Mouse (Mus musculus): ENCODE results near the gene Astn2. TPM values are rescaled to one million over a fixed set of nuclear protein-coding genes. Genes with fewer than 3 reads are reported as not detected.

Gene Astn2
- polyA plus RNA-seq, 1 experiment from 2014 or later, result 0.81 TPM

GRCm38 (mm10) chr4:65813500-65814175, 590.8 kb downstream of the Astn2 start:
- Histone ChIP-seq H3K36me3 (ENCODE audit: poor library complexity, severe bottlenecking) (no peaks in the 10 kb centered on the region), H3K27ac (no peak overlapping the region), H3K4me1 (no peaks in the 10 kb centered on the region), H3K4me3 (no peak overlapping the region), H3K4me2 (no peak overlapping the region), H3K9ac (no peak overlapping the region), H3K27me3 (no peaks in the 10 kb centered on the region), H3K9me3 (replicated peaks) (no peaks in the 10 kb centered on the region)
- 91% methylated on average over 1 of the region's 1 CpGs for WGBS
- no peak for ATAC-seq

DNA sequence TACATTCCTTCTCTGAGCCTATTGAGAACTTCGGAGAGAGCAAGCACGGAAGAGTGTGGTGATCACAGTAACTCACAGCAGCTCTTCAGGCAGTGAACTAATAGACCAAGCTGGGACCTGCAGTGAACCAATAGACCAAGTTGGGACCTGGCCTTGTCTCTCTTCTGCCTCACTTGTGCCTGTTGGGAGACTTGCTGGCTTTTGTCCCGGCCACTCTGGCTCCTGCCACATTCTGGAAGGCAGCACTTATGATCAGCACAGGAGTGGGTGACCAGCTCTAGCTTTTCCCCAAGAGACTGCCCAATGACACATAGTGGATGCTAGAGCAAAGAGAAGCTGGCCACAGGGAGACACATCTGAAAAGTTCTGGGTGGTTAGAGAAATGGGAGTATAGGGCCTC, 597.1 kb downstream of the Astn2 start:
- WGBS, result 84% methylated on average over 3 of the region's 3 CpGs
- no peak for ATAC-seq
- Histone ChIP-seq H3K36me3 (ENCODE audit: poor library complexity, severe bottlenecking) (no peaks in the 10 kb centered on the region), H3K9ac (no peak overlapping the region), H3K4me1 (peaks cover 4% of the 10 kb centered on the region; the same call in 1 of the 2 replicates), H3K27ac (no peak overlapping the region), H3K9me3 (replicated peaks) (no peaks in the 10 kb centered on the region), H3K4me2 (no peak overlapping the region), H3K4me3 (no peak overlapping the region), H3K27me3 (no peaks in the 10 kb centered on the region)

DNA sequence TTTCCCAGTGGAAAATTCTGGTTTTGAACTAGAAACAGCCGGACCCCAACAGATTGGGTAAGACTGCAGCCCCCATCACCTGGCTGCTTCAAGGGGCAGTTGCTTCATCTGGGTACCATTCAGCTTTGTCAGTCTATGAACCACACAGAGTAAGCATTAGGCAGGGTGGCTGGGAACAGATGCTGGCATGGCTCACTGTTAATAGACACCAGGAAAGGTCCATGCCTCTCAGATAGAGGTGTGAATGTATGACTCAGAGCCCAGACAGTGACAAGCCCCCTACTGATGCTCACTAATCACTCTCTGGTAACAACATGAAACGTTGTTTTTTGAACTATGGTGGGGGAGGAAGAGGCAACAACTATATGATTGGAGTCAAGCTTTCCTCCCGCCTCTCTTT, 603.2 kb downstream of the Astn2 start:
- Histone ChIP-seq H3K4me1 (peaks cover 4% of the 10 kb centered on the region; the same call in 1 of the 2 replicates), H3K27me3 (no peaks in the 10 kb centered on the region), H3K9ac (no peak overlapping the region), H3K4me2 (no peak overlapping the region), H3K36me3 (ENCODE audit: poor library complexity, severe bottlenecking) (no peaks in the 10 kb centered on the region), H3K4me3 (no peak overlapping the region), H3K9me3 (replicated peaks) (no peaks in the 10 kb centered on the region), H3K27ac (no peak overlapping the region)
- 68% methylated on average over 3 of the region's 3 CpGs for WGBS
- ATAC-seq, result peak; percentile 67

DNA sequence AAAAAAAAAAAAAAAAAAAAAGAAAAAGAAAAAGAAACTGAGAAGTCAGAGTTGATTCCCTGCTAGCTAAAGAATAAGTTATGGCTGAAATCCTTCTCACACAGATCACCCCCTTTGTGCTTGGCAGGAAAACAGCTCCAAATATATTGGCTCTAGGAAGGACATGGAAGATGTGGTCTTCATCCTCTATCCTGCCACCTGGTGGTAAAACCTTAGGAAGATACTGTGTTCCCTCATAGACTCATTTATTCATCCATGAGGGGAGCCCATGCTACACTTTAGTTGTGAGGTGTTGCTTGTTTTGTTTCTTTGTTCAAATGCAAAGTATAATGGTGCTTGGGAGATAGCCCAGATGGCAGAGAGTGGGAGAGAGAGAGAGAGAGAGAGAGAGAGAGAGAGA, 613.4 kb downstream of the Astn2 start:
- H3K27me3 ChIP-seq, result no peaks in the 10 kb centered on the region
- no peak overlapping the region for H3K4me3 ChIP-seq
- H3K4me2 ChIP-seq, result no peak overlapping the region
- H3K4me1 ChIP-seq, result no peaks in the 10 kb centered on the region
- no peaks in the 10 kb centered on the region for H3K9me3 ChIP-seq (replicated peaks)
- no peak overlapping the region for H3K27ac ChIP-seq
- no peak for ATAC-seq
- H3K36me3 ChIP-seq (ENCODE audit: poor library complexity, severe bottlenecking), result no peaks in the 10 kb centered on the region
- H3K9ac ChIP-seq, result no peak overlapping the region

GRCm38 (mm10) chr4:65773368-65774010, 630.9 kb downstream of the Astn2 start:
- Histone ChIP-seq H3K9me3 (replicated peaks) (no peaks in the 10 kb centered on the region), H3K4me2 (no peak overlapping the region), H3K4me3 (no peak overlapping the region), H3K27me3 (no peaks in the 10 kb centered on the region), H3K36me3 (ENCODE audit: poor library complexity, severe bottlenecking) (no peaks in the 10 kb centered on the region), H3K9ac (no peak overlapping the region), H3K4me1 (no peaks in the 10 kb centered on the region), H3K27ac (no peak overlapping the region)
- no peak for ATAC-seq
- WGBS, result 86% methylated on average over 5 of the region's 5 CpGs

- H3K27me3 ChIP-seq, result no peaks in the 10 kb centered on the region
- H3K9me3 ChIP-seq (replicated peaks), result no peaks in the 10 kb centered on the region
- no peaks in the 10 kb centered on the region for H3K36me3 ChIP-seq (ENCODE audit: poor library complexity, severe bottlenecking)
- H3K4me3 ChIP-seq, result no peak overlapping the region
- ATAC-seq, result no peak
- no peak overlapping the region for H3K9ac ChIP-seq
- H3K4me2 ChIP-seq, result no peak overlapping the region
- no peak overlapping the region for H3K27ac ChIP-seq
- WGBS, result 90% methylated on average over 4 of the region's 4 CpGs
- no peaks in the 10 kb centered on the region for H3K4me1 ChIP-seq
Observed at GRCm38 (mm10) chr4:65770952-65771351, 633.5 kb downstream of the Astn2 start.

DNA sequence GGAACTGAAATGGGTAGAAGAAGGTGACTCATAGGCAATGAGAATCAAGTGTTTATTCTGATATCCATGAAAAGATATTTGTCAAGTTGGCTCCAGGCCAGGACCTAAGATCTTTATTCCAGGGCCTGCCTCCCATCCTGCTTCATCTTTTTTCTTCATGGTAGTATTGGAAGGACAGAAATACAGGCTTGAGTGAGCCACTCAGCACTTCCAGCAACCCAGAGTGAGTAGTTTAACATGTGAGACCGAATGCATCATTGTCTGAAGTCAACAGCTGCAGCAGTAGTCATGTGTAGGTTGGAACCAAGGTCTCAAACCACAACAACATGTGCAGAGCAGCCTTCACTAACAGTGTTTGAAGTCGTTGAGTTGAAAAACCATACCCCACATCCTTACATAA, 636.5 kb downstream of the Astn2 start:
- Histone ChIP-seq H3K36me3 (ENCODE audit: poor library complexity, severe bottlenecking) (no peaks in the 10 kb centered on the region), H3K4me3 (no peak overlapping the region), H3K4me2 (no peak overlapping the region), H3K4me1 (no peaks in the 10 kb centered on the region), H3K9ac (no peak overlapping the region), H3K27ac (no peak overlapping the region), H3K27me3 (no peaks in the 10 kb centered on the region), H3K9me3 (replicated peaks) (no peaks in the 10 kb centered on the region)
- WGBS, result 74% methylated on average over 2 of the region's 2 CpGs
- ATAC-seq, result no peak

GRCm38 (mm10) chr4:65767431-65767830, 637.0 kb downstream of the Astn2 start:
- WGBS, result 73% methylated on average over 4 of the region's 4 CpGs
- H3K4me3 ChIP-seq, result no peak overlapping the region
- H3K36me3 ChIP-seq (ENCODE audit: poor library complexity, severe bottlenecking), result no peaks in the 10 kb centered on the region
- H3K27ac ChIP-seq, result no peak overlapping the region
- no peaks in the 10 kb centered on the region for H3K9me3 ChIP-seq (replicated peaks)
- H3K9ac ChIP-seq, result no peak overlapping the region
- H3K4me1 ChIP-seq, result no peaks in the 10 kb centered on the region
- no peak overlapping the region for H3K4me2 ChIP-seq
- H3K27me3 ChIP-seq, result no peaks in the 10 kb centered on the region
- ATAC-seq, result peak; percentile 68; the same call in 1 of the 2 replicates

GRCm38 (mm10) chr4:65765312-65765711, 639.1 kb downstream of the Astn2 start:
- no peak overlapping the region for H3K4me2 ChIP-seq
- no peak overlapping the region for H3K4me3 ChIP-seq
- H3K27me3 ChIP-seq, result no peaks in the 10 kb centered on the region
- no peaks in the 10 kb centered on the region for H3K4me1 ChIP-seq
- no peak overlapping the region for H3K9ac ChIP-seq
- H3K36me3 ChIP-seq (ENCODE audit: poor library complexity, severe bottlenecking), result no peaks in the 10 kb centered on the region
- H3K9me3 ChIP-seq (replicated peaks), result no peaks in the 10 kb centered on the region
- WGBS, result 86% methylated on average over 3 of the region's 3 CpGs
- ATAC-seq, result no peak
- H3K27ac ChIP-seq, result no peak overlapping the region

GRCm38 (mm10) chr4:65764275-65764674, 640.1 kb downstream of the Astn2 start:
- Histone ChIP-seq H3K27me3 (no peaks in the 10 kb centered on the region), H3K4me3 (no peak overlapping the region), H3K27ac (no peak overlapping the region), H3K36me3 (ENCODE audit: poor library complexity, severe bottlenecking) (no peaks in the 10 kb centered on the region), H3K9ac (no peak overlapping the region), H3K4me2 (no peak overlapping the region), H3K9me3 (replicated peaks) (no peaks in the 10 kb centered on the region), H3K4me1 (no peaks in the 10 kb centered on the region)
- 71% methylated on average over 4 of the region's 4 CpGs for WGBS
- ATAC-seq, result no peak

GRCm38 (mm10) chr4:65763823-65764222, 640.6 kb downstream of the Astn2 start:
- Histone ChIP-seq H3K9ac (no peak overlapping the region), H3K4me3 (no peak overlapping the region), H3K4me2 (no peak overlapping the region), H3K27ac (no peak overlapping the region), H3K9me3 (replicated peaks) (no peaks in the 10 kb centered on the region), H3K27me3 (no peaks in the 10 kb centered on the region), H3K36me3 (ENCODE audit: poor library complexity, severe bottlenecking) (no peaks in the 10 kb centered on the region), H3K4me1 (no peaks in the 10 kb centered on the region)
- WGBS, result 85% methylated on average over 2 of the region's 2 CpGs
- no peak for ATAC-seq

DNA sequence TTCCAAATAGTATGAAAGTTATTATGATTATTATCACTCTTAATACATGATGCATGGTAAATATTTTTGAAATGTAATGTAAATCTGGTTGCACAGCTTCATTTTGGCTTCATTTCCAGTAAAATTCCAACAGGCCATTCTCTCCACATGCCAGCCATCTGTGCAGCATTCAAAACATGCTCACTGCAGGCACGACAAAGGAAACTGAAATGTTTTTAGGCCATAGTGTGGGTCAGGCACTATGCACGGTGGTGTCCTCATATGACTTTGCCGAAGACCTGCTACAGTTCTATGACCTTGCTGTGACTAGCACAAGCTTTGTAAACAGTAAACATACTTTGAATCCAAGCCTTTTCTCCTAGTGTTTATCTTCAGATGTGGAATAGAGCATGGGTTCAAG, 642.3 kb downstream of the Astn2 start:
- Histone ChIP-seq H3K4me2 (no peak overlapping the region), H3K9ac (no peak overlapping the region), H3K4me3 (no peak overlapping the region), H3K36me3 (ENCODE audit: poor library complexity, severe bottlenecking) (no peaks in the 10 kb centered on the region), H3K4me1 (no peaks in the 10 kb centered on the region), H3K27me3 (no peaks in the 10 kb centered on the region), H3K9me3 (replicated peaks) (no peaks in the 10 kb centered on the region), H3K27ac (no peak overlapping the region)
- WGBS, result 85% methylated on average over 3 of the region's 3 CpGs
- 0 out of 2 replicates have a peak, but pooled peaks have one; percentile 4 for ATAC-seq

DNA sequence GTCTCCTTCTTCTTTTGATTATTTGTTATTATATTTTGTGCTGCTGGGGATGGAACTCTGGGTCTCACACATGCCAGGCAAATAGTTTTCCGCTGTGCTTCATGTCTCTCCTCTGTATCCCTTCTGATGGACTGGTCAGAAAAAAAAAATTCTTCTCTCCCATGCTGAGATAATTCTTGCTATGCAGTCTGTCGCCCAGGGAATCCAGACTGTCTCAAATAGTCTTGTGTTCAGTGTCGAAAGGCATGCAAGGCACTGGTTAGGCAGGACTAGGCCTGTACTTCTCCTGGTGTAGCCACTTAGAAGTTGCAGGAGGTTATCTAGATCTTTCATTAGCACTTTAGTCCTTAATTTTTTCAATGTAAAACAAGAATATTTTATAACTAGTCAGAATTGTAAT, 642.8 kb downstream of the Astn2 start:
- Histone ChIP-seq H3K9ac (no peak overlapping the region), H3K4me1 (no peaks in the 10 kb centered on the region), H3K27me3 (no peaks in the 10 kb centered on the region), H3K4me2 (no peak overlapping the region), H3K27ac (no peak overlapping the region), H3K36me3 (ENCODE audit: poor library complexity, severe bottlenecking) (no peaks in the 10 kb centered on the region), H3K9me3 (replicated peaks) (no peaks in the 10 kb centered on the region), H3K4me3 (no peak overlapping the region)
- 83% methylated on average over 3 of the region's 3 CpGs for WGBS
- no peak for ATAC-seq

Measured in forebrain, embryonic 13.5 days (tissue).